Mouse (Mus musculus): ENCODE results near the gene Zbtb16.
A peak's percentile ranks its signal among the peaks of the same experiment; 100 is the strongest.

The Zbtb16 gene

DNA sequence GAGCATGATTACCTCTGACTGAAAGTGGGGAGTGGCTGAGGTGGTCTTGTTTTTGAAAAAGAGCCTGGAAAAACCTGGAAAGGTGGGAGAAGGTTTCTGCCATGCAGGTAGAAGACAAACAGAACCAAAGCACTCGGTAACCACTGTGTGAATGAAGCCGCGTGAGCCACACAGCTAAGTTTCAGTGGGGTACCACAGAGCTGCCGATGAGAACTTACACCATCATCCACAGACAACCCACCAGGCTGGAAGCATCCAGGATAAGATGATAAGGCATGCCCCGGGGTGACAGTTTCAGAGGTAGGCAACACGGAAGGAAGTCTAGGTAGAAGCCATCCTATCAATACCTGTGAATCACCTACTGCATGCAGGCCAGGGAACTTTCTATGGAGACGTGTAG, 93.9 kb downstream of the Zbtb16 start:
- peak; percentile 90 for DNase-seq

DNA sequence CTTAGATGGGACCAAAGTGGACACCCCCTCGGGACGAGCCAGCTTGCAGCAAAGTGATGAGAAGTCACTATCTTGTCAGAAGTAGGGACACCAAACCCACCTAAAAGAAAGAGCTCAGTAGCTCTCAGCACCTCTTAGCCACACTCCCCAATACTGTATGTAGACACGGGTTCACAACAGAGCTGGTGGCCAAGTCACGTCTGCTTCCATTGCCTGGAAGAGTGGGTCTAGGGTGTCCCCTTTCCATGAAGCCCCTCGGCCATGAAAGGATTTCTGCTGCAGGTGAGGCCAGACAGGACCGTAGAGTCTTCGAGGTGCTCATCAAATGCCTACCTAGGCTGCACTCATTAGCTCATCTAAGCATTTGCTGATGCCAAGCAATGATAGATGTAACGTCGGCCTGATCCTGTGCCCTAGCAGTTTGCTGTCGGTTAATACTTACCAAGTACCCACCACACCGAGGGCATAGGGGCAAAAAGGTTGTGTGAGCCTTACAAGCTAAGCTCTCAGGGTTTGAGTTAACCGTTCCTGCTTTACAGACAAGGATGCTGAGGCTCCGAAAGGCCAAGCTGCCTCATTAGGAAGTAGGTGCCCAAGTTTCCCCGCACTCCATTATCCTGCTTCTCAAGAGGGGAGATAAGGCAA, 94.5 kb downstream of the Zbtb16 start:
- peak; percentile 94 for DNase-seq

DNA sequence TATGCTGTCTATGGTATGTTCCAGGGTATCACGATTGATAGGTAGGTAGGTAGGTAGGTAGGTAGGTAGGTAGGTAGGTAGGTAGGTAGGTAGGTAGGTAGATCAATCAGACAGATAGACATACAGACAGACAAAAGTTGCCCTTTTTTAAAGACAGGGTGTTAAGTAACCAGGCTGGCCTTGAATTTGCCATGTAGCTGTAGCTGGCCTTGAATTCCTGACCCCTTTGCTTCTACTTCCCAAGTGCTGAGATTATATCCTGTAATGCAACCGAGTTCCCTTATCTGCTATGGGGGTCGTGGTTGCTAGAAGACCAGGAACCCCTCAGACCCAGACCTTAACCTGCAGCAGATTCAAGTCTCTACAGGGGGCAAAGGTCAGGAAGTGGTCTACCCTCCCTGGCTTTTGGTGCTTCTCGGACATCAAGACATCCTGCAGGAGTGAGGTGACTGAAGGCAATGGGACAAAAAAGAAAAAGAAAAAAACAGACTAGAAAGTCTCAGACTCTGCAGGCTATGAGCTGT, 95.2 kb downstream of the Zbtb16 start:
- DNase-seq = peak; percentile 94

DNA sequence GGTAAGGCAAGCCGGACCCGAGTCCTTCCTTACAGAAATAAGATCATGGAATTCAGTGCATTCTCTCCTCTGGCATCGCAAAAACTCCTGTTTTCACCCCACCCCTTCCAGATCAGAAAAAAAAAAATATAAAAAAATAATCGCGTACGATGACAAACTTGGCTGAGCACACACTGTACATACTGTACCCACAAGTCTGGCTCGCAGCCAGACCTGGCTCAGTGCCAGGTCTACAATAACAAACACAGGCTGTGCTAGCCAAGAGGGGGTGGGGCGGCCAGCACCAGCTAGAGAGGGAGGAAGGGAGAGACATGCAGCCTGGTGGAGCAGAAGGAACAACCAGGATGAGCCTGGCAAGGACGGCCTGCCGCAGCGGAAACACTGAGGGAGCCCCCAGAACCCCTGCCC, 95.9 kb downstream of the Zbtb16 start:
- peak; percentile 100 for DNase-seq

DNA sequence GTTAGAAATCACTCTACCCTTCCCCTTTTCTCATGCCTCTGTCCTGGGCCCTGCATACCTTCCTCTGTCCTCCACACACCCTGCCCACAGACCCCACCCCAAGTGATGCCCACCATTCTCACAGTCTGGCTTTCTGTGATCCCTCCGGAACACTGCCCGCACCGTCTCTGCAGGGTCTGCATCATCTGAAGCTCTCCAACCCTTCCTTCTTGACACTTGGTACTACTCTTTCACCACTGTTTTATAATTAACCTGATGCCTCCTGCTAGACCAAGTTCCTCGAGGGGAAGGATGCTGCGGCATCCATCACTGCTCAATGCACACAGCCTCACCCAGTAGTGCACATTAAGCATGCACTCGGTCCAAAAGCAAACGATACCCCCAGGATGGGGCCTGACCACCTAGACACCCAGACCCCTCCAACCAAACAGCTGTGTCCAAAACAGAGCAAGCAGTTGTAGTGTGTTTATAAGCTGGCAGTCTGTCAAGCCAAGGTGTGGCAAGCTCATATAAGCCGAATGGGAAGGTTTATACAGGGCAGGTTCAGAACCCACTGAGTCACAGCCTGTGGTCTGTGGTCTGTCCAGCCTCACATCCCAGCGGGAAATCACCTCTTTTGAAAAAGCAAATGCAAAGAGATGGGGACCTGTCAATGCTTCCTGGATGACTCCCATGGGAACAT, 97.1 kb downstream of the Zbtb16 start:
- peak; percentile 96 for DNase-seq

DNA sequence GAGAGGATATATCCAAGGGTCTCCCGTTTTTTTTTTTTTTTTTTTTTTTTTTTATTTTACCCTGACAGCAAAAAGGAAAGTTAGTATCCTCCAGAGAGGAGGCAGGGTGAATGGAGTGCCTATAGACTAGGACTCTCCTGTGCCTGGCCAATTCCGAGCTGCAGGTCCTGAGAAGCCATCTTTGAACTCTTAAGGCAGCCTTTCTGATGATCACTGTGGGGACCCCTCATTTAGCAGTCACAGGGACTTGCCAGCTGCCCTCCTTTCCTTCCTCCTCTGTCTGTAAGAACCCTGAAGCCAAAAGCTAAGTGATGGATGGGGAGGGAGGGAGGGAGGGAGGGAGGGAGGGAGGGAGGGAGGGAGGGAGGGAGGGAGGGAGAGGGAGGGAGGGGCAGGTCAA, 98.1 kb downstream of the Zbtb16 start:
- peak; percentile 97 for DNase-seq

DNA sequence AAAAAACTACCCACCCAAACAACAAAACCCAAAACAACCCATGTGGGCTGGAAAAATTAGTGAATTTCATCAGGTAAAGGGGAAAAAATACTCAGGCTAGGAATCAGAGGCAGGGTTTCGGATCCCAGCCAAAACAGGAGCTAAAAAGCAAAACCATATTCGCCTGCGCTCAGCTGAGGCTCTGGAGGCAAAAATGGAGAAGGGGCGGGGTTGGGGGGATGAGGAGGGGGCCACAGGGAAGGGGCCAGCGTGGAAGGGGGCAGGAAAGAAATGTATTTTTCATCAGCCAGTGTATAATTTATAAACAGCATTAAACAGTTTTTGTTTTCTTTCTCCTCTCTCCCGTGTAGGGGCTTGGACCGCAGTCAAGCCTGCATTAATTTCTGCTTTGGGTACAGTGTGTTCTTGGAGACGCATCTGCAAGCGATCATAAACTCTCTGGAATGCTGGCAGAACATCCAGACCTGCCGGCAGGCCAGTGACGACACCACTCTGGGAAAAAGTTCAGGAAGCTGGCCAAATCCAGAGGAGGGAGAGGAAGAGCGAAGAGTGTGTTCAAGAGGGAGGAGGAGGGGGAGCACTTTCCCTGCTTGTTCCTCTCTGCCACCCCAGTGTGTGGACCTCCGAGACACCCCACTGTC, 98.7 kb downstream of the Zbtb16 start:
- peak; percentile 100 for DNase-seq

DNA sequence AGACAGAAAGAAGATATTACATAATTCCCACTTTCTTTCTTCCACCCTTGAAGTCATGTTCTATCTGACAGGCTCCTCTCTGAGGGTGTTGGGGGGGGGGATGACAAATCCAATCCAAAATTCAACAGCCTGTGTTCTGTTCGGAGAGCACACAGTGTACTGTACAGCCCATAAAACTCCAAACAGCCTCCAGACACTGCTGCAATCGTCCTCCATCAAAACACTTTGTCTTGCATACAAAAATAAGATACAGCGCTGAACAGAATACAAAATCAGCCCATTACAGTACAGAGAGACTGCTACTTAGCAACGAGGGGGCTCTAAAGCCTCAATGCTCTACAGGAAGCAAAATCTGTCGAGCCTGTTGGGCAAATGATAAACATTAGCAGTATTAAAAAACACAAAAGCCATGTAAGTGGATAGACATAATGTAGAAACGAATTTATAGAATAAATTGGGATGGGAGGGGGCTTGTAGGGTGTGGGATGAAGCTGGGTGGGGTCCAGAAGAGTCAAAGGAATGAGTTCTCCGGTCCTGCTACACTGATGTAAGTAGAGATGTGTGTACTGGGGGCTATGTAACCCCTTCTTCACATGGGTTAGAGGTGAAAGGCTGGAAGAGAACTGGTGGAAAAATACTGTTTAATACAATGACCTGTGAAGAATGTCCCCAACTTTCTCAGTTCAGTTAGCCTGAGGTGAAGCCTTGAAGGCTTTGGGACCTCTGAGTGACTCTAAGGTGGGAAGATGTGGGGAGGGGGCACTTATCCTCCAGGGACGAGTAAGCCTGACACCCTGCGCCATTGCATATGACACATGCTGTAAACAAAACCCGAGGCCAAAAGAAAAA, 99.4 kb downstream of the Zbtb16 start:
- peak; percentile 98 for DNase-seq

DNA sequence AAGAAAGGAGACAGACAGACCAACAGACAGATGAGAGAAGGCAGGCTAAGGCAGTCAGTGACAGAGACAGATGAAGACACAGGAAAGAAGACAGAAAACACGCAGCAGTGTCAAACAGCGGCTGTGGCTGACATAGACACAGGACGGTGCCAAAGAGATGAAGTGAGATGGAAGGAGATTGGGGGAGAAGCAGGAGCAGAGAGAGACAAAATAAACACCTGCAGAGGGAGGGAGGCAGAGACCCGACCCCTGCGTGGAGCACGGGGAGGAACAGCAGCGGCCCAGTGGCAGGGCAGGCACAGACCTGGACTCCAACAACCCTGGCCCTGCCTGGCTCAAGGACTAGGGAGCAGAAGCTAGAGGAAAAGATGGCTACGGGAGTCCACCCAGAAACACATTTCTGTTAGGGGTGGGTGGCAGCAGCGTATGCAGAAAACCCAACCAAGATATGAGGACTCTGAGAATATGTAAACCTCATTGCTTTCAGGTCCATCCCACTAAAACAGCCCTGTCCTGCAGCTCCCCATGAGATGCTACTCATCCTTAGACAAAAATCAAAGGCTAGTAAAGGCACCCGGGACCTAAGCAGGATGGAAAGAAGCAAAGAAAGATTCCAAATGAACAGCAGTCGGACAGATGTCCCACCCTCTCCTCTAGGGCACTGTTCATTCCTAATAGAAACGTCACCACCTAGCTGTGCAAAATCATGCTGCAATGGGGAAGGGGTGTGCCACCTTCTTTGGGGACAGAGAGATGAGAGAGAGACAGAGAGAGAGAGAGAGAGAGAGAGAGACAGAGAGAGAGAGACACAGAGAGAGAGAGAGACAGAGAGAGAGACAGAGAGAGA, 100.3 kb downstream of the Zbtb16 start:
- peak; percentile 95 for DNase-seq

DNA sequence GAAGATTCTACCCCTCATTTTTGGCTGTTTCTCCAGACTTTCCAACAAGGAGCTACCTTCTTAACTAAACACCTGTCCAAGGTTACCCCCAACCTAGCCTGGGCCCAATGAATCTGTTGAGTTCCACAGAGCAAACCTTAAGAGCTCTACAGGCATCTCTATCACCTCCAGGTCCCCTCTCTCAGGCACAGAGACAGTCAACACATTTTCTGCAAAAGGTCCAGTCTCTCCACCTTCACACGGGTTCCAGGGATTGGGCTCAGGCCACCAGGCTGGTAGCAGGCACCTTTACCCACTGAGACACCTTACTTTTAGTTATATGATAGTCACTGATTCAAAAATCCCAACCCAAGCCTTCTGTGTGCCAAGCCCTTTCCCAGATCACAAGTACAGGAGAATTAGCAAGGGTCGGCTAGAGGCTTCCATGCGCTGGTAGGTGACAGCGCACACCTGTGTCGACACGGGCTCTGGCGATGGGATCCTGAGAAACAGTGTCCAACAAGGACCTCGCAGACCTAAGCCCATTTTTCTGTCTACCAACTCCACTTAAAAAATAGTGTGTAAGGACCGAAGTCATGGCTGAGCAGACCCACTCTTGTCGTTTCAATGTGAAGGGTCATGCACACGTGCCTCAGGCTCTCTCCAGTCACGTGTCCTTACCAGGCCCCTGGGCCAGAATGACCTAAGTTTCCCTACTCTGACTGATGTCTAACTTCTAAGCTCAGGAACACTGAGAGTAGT, 101.1 kb downstream of the Zbtb16 start:
- peak; percentile 94 for DNase-seq

DNA sequence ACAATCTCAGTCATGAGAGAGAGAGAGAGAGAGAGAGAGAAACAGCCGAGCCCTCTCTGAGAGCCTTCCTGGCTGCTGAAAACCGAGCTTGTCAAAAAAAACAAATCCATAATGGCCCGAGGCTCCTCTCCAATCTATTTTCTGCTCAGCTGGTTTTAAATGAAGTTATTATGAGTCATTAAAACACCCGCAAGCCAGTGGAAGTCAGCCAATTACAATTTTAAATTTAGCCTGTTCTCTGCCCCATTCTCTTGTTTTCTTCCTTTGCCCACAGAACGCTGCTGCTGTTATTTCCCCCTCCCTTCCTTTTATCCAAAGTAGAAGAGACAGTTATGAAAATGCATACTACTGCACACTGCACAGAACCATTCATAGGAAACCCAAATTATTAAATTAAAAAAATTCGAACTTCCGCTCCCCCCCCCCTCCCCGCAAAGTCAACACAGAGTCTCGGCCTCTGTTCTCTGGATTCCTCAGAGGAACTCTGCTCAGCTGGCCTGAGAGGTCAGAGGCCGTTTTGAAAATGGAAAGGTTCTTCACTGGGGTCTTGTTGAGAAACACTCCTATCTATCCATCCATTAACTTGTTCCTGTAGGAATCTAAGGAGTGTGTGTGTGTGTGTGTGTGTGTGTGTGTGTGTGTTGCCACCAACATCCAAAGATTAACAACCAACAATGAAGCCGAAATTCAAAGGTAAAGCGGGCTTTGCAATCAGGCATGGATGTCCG, 102.0 kb downstream of the Zbtb16 start:
- DNase-seq = peak; percentile 97

DNA sequence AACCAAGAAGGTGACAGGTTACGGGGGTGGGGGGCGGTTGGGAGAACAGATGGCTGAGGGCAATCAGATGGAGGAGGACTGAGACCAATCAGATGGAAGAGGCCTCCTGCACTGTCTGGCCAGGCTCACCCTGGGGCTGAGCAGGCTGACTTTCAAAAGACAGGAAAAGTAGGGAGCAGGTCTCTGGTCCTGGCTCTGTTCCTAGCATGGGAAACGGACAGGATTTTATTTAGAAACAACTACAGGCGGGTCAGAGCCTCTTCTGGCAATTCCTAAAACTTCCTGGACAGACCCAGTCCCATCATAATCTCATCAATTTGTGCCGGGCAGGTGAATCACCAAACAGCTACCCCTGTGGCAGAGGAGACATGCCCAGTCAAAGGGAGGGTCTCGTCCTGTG, 102.9 kb downstream of the Zbtb16 start:
- DNase-seq = peak; percentile 96

DNA sequence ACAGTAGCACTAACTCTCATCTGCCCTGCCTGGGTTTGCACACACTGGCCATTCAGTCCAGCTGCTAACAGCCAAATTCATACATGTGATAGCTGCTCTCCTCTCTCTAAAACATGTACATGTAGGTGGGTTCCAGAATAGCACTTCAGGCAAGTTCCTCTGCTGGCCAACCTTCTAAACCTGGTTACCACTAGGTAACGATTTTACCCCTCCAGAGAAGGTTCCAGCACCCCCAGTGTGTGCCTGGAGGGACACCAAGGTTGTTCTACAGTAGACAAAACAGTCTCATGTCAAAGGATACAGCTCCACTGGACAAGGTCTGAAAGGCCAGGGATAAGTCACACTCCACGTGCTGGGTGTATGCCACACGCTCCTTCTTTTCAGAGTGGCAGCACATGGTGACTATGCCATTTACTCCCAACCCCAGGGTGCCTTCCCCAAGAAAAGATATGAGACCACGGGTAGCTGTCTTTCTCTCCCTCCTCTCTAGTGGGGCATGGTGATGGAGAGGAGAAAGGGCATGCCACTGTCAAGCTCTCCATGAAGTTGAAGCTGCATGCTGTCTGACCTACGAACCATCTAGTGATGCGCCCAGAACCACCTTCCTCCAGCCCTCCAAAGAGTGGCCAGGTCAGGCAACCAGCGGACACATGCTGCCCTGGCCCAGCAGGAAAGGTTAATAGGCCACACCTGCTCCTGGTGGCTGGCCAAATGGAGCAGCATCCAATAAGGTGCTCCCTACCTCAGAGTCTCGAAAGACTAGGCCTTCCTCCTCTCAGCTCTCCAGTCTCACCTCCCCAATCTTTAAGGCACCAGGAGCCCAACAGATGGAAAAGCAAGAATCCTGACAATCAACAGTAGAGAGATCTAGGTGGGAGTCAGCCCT, 104.1 kb downstream of the Zbtb16 start:
- DNase-seq = peak; percentile 94

DNA sequence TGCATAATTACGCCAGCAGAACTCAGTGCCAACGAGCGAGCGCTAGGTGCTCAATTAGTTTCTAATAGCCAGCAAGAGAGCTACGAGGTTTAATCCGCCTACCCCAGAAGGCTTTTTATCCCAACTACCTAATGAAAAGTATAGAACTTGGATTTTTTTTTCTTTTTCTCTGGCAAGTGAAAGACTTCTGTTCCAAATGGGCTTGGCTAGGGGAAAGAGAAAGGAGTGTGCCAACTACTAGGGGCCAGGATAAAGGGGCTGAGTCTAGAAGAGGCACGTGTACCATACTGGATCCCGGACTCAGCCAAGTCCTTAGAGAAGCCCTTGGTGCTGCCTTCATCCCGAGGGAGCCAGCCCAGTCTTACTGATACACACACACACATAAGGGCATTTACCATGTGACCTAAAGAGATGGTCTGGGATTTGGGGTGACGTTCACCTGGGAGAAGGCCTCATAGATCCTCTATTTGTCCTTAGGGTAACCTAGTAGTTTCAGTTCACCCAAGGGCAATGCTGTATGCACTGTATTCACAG, 105.5 kb downstream of the Zbtb16 start:
- DNase-seq = peak; percentile 94

DNA sequence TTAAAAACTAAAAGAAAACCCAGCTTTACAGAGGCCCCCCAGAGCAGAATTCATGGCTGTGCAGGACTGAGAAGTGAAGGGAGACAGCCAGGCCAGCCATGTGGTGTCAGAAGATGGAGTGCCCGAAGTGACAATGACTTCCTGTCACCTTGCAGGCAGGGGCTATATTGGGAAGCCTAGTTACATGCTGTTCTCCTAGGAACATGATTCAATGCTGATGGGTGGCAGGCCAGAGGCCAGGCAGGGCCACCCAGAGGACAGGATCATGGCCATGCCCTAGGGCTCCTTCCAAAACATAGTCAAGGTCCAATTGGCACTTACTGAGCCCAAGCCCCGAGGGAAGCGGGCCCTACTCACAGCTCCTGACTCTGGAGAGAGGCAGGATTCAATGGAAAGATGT, 106.6 kb downstream of the Zbtb16 start:
- DNase-seq = peak; percentile 99

DNA sequence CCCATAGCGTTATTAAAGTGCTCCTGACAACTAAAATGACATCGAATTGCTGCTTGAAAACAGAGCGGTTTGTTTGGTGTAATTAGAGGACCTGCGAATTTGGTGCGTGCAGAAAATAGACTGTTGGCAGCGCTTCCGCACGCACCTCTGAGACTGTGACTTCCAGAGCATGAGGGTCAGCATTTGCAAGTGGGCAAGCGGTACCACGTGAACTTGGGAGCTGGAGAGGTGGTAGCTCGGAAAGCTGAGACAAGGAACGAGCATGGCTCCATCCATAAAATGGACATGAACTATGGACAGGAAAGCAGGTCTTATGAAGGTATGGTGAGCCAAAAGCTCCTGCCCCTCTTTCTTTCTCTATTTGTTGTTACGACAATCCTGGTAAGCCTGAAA, 107.3 kb downstream of the Zbtb16 start:
- DNase-seq = peak; percentile 96

DNA sequence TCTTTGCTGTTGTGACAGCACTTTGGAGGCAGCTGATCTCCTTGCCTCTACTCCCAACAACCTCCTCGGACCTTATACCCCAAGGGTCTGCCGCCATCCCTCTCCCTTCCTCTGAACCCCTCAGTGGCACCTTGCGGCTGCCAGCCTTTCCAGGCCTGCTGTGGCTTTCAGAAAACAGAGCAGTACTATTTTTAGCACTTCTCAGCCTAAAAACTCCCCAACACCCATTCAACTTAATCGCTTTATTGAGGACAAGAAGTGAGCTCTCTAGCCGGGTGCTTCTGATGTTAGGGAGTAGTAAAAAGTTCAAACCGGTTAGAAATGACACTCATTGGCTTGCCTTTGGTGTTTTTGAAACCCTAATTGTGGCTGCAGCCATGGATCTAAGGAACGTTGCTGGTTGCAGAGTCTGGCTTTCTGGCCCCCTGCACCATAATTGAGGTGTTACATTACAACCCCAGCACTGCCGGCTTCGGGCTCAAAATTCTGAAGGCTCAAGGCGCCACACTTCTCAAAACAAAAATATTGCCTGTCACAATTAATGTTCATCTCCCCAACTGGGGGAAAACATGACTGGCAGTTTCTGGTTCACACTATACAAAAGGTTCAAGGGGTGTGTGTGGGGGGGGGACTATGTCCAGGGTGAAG, 107.8 kb downstream of the Zbtb16 start:
- no peak for DNase-seq

DNA sequence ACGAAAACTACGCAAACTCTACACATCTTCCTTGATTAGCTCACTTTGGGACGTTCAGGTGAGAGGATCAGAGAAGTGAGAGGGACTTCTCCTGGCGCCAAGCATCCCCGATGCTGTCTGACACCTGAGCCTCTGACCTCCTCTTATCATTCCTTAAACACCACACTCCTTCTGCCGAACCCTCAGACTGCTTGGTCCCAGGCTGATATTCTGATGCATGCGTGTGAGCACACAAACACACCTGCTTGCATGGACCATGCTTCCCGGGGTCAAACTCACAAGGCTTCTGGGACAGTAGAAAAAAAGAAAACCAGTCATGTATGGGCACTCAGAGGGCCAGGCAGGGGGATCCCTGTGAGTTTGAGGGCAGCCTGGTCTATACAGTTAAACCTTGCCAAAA, 109.7 kb downstream of the Zbtb16 start:
- peak; percentile 92 for DNase-seq

DNA sequence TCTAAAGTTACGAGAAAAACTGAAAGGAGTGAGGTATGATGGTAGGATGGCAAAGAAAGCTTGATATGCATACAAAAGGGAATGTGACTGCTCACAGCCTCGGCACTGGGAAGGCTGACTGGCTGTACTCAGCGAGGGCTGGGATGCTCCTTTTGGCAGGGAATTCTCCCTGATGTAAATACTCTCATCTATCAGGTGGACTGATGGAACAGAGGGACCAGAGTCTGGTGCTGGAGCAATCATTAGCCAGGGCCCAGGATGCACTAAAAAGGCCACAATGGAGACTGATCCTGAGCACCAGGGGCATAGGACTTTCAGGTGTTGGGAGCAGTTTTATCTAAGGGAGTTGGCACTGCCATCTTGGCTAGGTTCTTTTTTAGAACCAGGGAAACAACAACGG, 110.1 kb downstream of the Zbtb16 start:
- DNase-seq = peak; percentile 91

All from heart, adult 11 months (tissue).